Mouse (Mus musculus) heart, embryonic 14.5 days (tissue): Measurements from ENCODE around the gene Col5a1. TPM values are rescaled to one million over a fixed set of nuclear protein-coding genes. Genes with fewer than 3 reads are reported as not detected.

Source experiments
- ATAC-seq: fragments of 200-750 bp; cut with Nextera tagmentation; 2 replicates; pipeline ENCODE4 v1.8.0; 2017; ENCODE audit warnings: low read depth, moderate TSS enrichment; ENCODE audit not compliant: insufficient number of reproducible peaks, insufficient read depth, low FRiP score
- H3K27ac ChIP-seq, 2 experiments: fragments of 200-500 bp in 1 of 2; fragments of 300-500 bp in 1 of 2; sonication (generic) in 1 of 2; replicated peaks in 1 of 2; 2 replicates each; pipeline ENCODE4 v1.5.1; 2012 to 2014; ENCODE audit warnings: low read depth in 2 of 2, low read length in 2 of 2, control low read depth in 1 of 2, mild to moderate bottlenecking in 1 of 2, mixed read lengths in 1 of 2; ENCODE audit not compliant: control insufficient read depth in 1 of 2, insufficient read depth in 1 of 2
- H3K27me3 ChIP-seq: fragments of 300-500 bp; sonication (generic); 2 replicates; pipeline ENCODE4 v1.6.1; 2014; ENCODE audit warnings: mild to moderate bottlenecking, low read length, control low read depth; ENCODE audit not compliant: control insufficient read depth, insufficient read depth
- H3K36me3 ChIP-seq: fragments of 300-500 bp; sonication (generic); 2 replicates; pipeline ENCODE4 v1.6.1; 2014; ENCODE audit warnings: mild to moderate bottlenecking, control low read depth, low read length, mixed read lengths; ENCODE audit not compliant: control insufficient read depth, insufficient read depth
- H3K4me1 ChIP-seq, 2 experiments: fragments of 200-500 bp in 1 of 2; fragments of 300-500 bp in 1 of 2; sonication (generic) in 1 of 2; 2 replicates each; pipeline ENCODE4 v1.6.1; 2012 to 2014; ENCODE audit warnings: low read length in 2 of 2, control low read depth in 1 of 2, mixed read lengths in 1 of 2; ENCODE audit not compliant: control insufficient read depth in 2 of 2, insufficient read depth in 2 of 2
- H3K4me2 ChIP-seq: fragments of 300-500 bp; sonication (generic); 2 replicates; pipeline ENCODE4 v1.6.1; 2014; ENCODE audit warnings: mild to moderate bottlenecking, low read length
- H3K4me3 ChIP-seq, 2 experiments: fragments of 200-500 bp in 1 of 2; fragments of 300-500 bp in 1 of 2; sonication (generic) in 1 of 2; 2 replicates each; pipeline ENCODE4 v1.5.1; 2012 to 2014; ENCODE audit warnings: low read length in 2 of 2, mild to moderate bottlenecking in 2 of 2, control low read depth in 1 of 2, low read depth in 1 of 2, moderate library complexity in 1 of 2; ENCODE audit not compliant: control insufficient read depth in 1 of 2, insufficient read depth in 1 of 2
- H3K9ac ChIP-seq: fragments of 300-500 bp; sonication (generic); 2 replicates; pipeline ENCODE4 v1.6.1; 2014; ENCODE audit warnings: mild to moderate bottlenecking, low read length
- H3K9me3 ChIP-seq: fragments of 300-500 bp; sonication (generic); 2 replicates; pipeline ENCODE4 v1.6.1; 2016; ENCODE audit warnings: low read length, control low read depth; ENCODE audit not compliant: control insufficient read depth
- WGBS: fragments of 180-500 bp; shearing (Covaris S2); extraction: QIAGEN DNeasy Blood & Tissue Kit; methylation state at CpG from one replicate; pipeline ENCODE4 v1.1.7; 2014; 5-methylcytosine and 5-hydroxymethylcytosine counted together
- polyA plus RNA-seq: library from polyadenylated mRNA; unstranded; fragments of >200 nt; fragmentation: Nextera tagmentation; extraction: Ambion mirVana; gene quantifications from 2 replicates; pipeline ENCODE4 v1.2.1, GENCODE M21; 2014

Gene Col5a1
- polyA plus RNA-seq, 1 experiment from 2014 or later: 70.0 TPM

GRCm38 (mm10) chr2:27895648-27896047 lies 9.4 kb downstream of the Col5a1 start:
- no peaks in the 10 kb centered on the region for H3K9me3 ChIP-seq
- H3K27me3 ChIP-seq: no peaks in the 10 kb centered on the region
- H3K9ac ChIP-seq: no peak overlapping the region
- H3K4me2 ChIP-seq: no peak overlapping the region
- H3K4me1 ChIP-seq: peaks cover 0 to 13% of the 10 kb centered on the region in 2 experiments; a peak in 3 of 4 replicates
- ATAC-seq: no peak
- H3K36me3 ChIP-seq: 0 out of 2 replicates have a peak, but pooled peaks cover under 1% of the 10 kb centered on the region
- H3K4me3 ChIP-seq: no peak overlapping the region
- 84% methylated on average over 4 of the region's 4 CpGs for WGBS
- H3K27ac ChIP-seq: no peak overlapping the region

GRCm38 (mm10) chr2:27897161-27897560 lies 10.9 kb downstream of the Col5a1 start:
- peaks cover 12 to 28% of the 10 kb centered on the region in 2 experiments for H3K4me1 ChIP-seq

GRCm38 (mm10) chr2:27899894-27900293 lies 13.7 kb downstream of the Col5a1 start:
- no peaks in the 10 kb centered on the region for H3K9me3 ChIP-seq
- H3K36me3 ChIP-seq: no peaks in the 10 kb centered on the region
- H3K4me1 ChIP-seq: peaks cover 14 to 32% of the 10 kb centered on the region in 2 experiments
- 71% methylated on average over 3 of the region's 3 CpGs for WGBS
- no peak overlapping the region for H3K4me3 ChIP-seq
- no peak overlapping the region for H3K27ac ChIP-seq
- H3K9ac ChIP-seq: no peak overlapping the region
- H3K27me3 ChIP-seq: no peaks in the 10 kb centered on the region
- H3K4me2 ChIP-seq: no peak overlapping the region
- no peak for ATAC-seq

More at GRCm38 (mm10) chr2:27897161-27897560, 10.9 kb downstream of the Col5a1 start:
- Histone ChIP-seq H3K27me3 (no peaks in the 10 kb centered on the region), H3K9me3 (no peaks in the 10 kb centered on the region), H3K36me3 (no peaks in the 10 kb centered on the region), H3K9ac (no peak overlapping the region), H3K4me3 (no peak overlapping the region), H3K4me2 (no peak overlapping the region), H3K27ac (no peak overlapping the region)
- ATAC-seq: no peak
- WGBS: 66% methylated on average over 6 of the region's 6 CpGs

GRCm38 (mm10) chr2:27901076-27901475 lies 14.9 kb downstream of the Col5a1 start:
- Histone ChIP-seq H3K4me3 (no peak overlapping the region), H3K27me3 (no peaks in the 10 kb centered on the region), H3K9ac (0 out of 2 replicates have a peak overlapping the region, but pooled peaks have one; percentile 8), H3K9me3 (no peaks in the 10 kb centered on the region), H3K4me2 (no peak overlapping the region), H3K27ac (peak overlapping the region; percentile 27 to 61; a peak in 3 of 4 replicates), H3K36me3 (no peaks in the 10 kb centered on the region), H3K4me1 (peaks cover 14 to 34% of the 10 kb centered on the region in 2 experiments)
- WGBS: 21% methylated on average over 2 of the region's 2 CpGs
- no peak for ATAC-seq

- peak overlapping the region in 1 of 2 experiments; percentile 61; a peak in 3 of 4 replicates for H3K27ac ChIP-seq
These were observed 15.5 kb downstream of the Col5a1 start for GRCm38 (mm10) chr2:27901525-27902245.

GRCm38 (mm10) chr2:27902318-27902717 lies 16.1 kb downstream of the Col5a1 start:
- peaks cover 14 to 34% of the 10 kb centered on the region in 2 experiments for H3K4me1 ChIP-seq
- H3K27me3 ChIP-seq: no peaks in the 10 kb centered on the region
- H3K36me3 ChIP-seq: no peaks in the 10 kb centered on the region
- no peak for ATAC-seq
- H3K4me3 ChIP-seq: no peak overlapping the region
- H3K9me3 ChIP-seq: no peaks in the 10 kb centered on the region
- WGBS: 75% methylated on average over 3 of the region's 3 CpGs
- H3K9ac ChIP-seq: no peak overlapping the region
- no peak overlapping the region for H3K27ac ChIP-seq
- no peak overlapping the region for H3K4me2 ChIP-seq

More at GRCm38 (mm10) chr2:27901525-27902245, 15.5 kb downstream of the Col5a1 start:
- Histone ChIP-seq H3K27me3 (no peaks in the 10 kb centered on the region), H3K4me3 (no peak overlapping the region), H3K9ac (0 out of 2 replicates have a peak overlapping the region, but pooled peaks have one; percentile 8), H3K36me3 (no peaks in the 10 kb centered on the region), H3K4me2 (no peak overlapping the region), H3K4me1 (peaks cover 14 to 34% of the 10 kb centered on the region in 2 experiments), H3K9me3 (no peaks in the 10 kb centered on the region)
- ATAC-seq: no peak
- WGBS: 35% methylated on average over 9 of the region's 9 CpGs

- H3K9me3 ChIP-seq: no peaks in the 10 kb centered on the region
- no peak overlapping the region for H3K27ac ChIP-seq
- peaks cover 14 to 24% of the 10 kb centered on the region in 2 experiments for H3K4me1 ChIP-seq
- H3K4me3 ChIP-seq: no peak overlapping the region
- H3K36me3 ChIP-seq: no peaks in the 10 kb centered on the region
- H3K27me3 ChIP-seq: no peaks in the 10 kb centered on the region
- 48% methylated on average over 2 of the region's 2 CpGs for WGBS
- no peak overlapping the region for H3K4me2 ChIP-seq
- no peak overlapping the region for H3K9ac ChIP-seq
- ATAC-seq: no peak
These were observed 19.2 kb downstream of the Col5a1 start for GRCm38 (mm10) chr2:27905411-27905810.
